ENCODE assay signal across 11 mouse cellular contexts in genomic region chr14:25498367-25498766, GRCm38 (mm10). TPM values are rescaled to one million over a fixed set of nuclear protein-coding genes. Genes with fewer than 3 reads are reported as not detected.
DNase-seq lines count a peak whose midpoint lies in the region; ATAC-seq and TF ChIP-seq lines count a peak whose summit lies in the region.
"Had no signal": no experiment of that assay in that cellular context is flagged by ENCODE, and none has a peak within 500 bp of the region (broad histone marks: within the 10 kb centered on the region; RNA-seq: fewer than 3 reads in every experiment).

No protein-coding gene starts in this region.

- ATAC-seq in heart, embryonic 12.5 days (ENCODE audit: insufficient number of reproducible peaks, low FRiP score) = no peak
- no peak for ATAC-seq in forebrain, postnatal 0 days

- no peak overlapping the region for H3K4me2 ChIP-seq in heart, embryonic 12.5 days
- H3K4me2 ChIP-seq in forebrain, postnatal 0 days (ENCODE audit: low read depth) = no peak overlapping the region

- H3K4me1 ChIP-seq in heart, embryonic 12.5 days (replicated peaks) = peaks cover 90% of the 10 kb centered on the region
- H3K4me1 ChIP-seq in embryonic facial prominence, embryonic 10.5 days = peaks cover 89% of the 10 kb centered on the region
- H3K4me1 ChIP-seq in forebrain, postnatal 0 days (ENCODE audit: insufficient read depth) = peaks cover 21% of the 10 kb centered on the region
- H3K4me1 ChIP-seq in midbrain, embryonic 10.5 days = peaks cover 86% of the 10 kb centered on the region

- H3K27me3 ChIP-seq in heart, embryonic 12.5 days (replicated peaks) = no peaks in the 10 kb centered on the region
- H3K27me3 ChIP-seq in embryonic facial prominence, embryonic 10.5 days (replicated peaks; ENCODE audit: low read depth, poor library complexity, severe bottlenecking) = no peaks in the 10 kb centered on the region
- no peaks in the 10 kb centered on the region for H3K27me3 ChIP-seq in forebrain, postnatal 0 days (ENCODE audit: insufficient read depth, low read length)
- no peaks in the 10 kb centered on the region for H3K27me3 ChIP-seq in midbrain, embryonic 10.5 days (ENCODE audit: low read depth, poor library complexity, severe bottlenecking)
- H3K27me3 ChIP-seq: Patski had no signal

- H3K9me3 ChIP-seq in heart, embryonic 12.5 days (replicated peaks) = no peaks in the 10 kb centered on the region
- H3K9me3 ChIP-seq in embryonic facial prominence, embryonic 10.5 days = no peaks in the 10 kb centered on the region
- no peaks in the 10 kb centered on the region for H3K9me3 ChIP-seq in forebrain, postnatal 0 days (ENCODE audit: low read length)
- H3K9me3 ChIP-seq in midbrain, embryonic 10.5 days (replicated peaks) = no peaks in the 10 kb centered on the region

- 0 out of 2 replicates have a peak overlapping the region, but pooled peaks have one; percentile 22 for H3K9ac ChIP-seq in heart, embryonic 12.5 days
- H3K9ac ChIP-seq in forebrain, postnatal 0 days = no peak overlapping the region

- H3K36me3 ChIP-seq in heart, embryonic 12.5 days = peaks cover 10% of the 10 kb centered on the region
- peaks cover 19% of the 10 kb centered on the region for H3K36me3 ChIP-seq in embryonic facial prominence, embryonic 10.5 days (replicated peaks)
- peaks cover 4% of the 10 kb centered on the region; the same call in 1 of the 2 replicates for H3K36me3 ChIP-seq in forebrain, postnatal 0 days (ENCODE audit: insufficient read depth)
- peaks cover 22% of the 10 kb centered on the region for H3K36me3 ChIP-seq in midbrain, embryonic 10.5 days

- no peak overlapping the region for H3K4me3 ChIP-seq in heart, embryonic 12.5 days
- H3K4me3 ChIP-seq in embryonic facial prominence, embryonic 10.5 days = no peak overlapping the region
- H3K4me3 ChIP-seq in forebrain, postnatal 0 days (ENCODE audit: low read depth, low read length) = no peak overlapping the region
- no peak overlapping the region for H3K4me3 ChIP-seq in midbrain, embryonic 10.5 days
- H3K4me3 ChIP-seq: layer of hippocampus, adult 2 months had no signal

- DNase-seq in heart, adult 9 months (ENCODE audit: low spot score in 2 of 2) = no peak
- no peak for DNase-seq in embryonic facial prominence, embryonic 10.5 days (ENCODE audit: low spot score)
- DNase-seq in forebrain, postnatal 0 days = no peak
- no peak for DNase-seq in midbrain, embryonic 10.5 days (ENCODE audit: low spot score)
- DNase-seq in adrenal gland, adult 2 months = no peak
- no peak for DNase-seq in adrenal gland, adult 8-10 months
- DNase-seq in embryo, embryonic 10.5 days (ENCODE audit: low spot score) = no peak
- DNase-seq: thymus, adult 18-20 months had no signal

- WGBS in heart, embryonic 12.5 days = 52% methylated on average over 7 of the region's 7 CpGs
- 37% methylated on average over 7 of the region's 7 CpGs for WGBS in embryonic facial prominence, embryonic 10.5 days
- WGBS in forebrain, postnatal 0 days = 12% methylated on average over 7 of the region's 7 CpGs
- 59% methylated on average over 7 of the region's 7 CpGs for WGBS in midbrain, embryonic 10.5 days

- TF ChIP-seq CTCF in forebrain, postnatal 0 days (IDR thresholded peaks at IDR 0.05; ENCODE audit: low read depth) = no peak

- peak overlapping the region; percentile 49; the same call in 1 of the 2 replicates for H3K27ac ChIP-seq in heart, embryonic 12.5 days (ENCODE audit: poor library complexity, severe bottlenecking)
- peak overlapping the region; percentile 62; the same call in 1 of the 2 replicates for H3K27ac ChIP-seq in embryonic facial prominence, embryonic 10.5 days (replicated peaks)
- H3K27ac ChIP-seq in forebrain, postnatal 0 days (ENCODE audit: low read depth, low read length) = peak overlapping the region; percentile 76
- peak overlapping the region; percentile 61; the same call in 1 of the 2 replicates for H3K27ac ChIP-seq in midbrain, embryonic 10.5 days (replicated peaks)

RNA-seq across cellular contexts. Expression of gene Zmiz1, which starts 39.4 kb away (rescaled TPM):
- polyA plus RNA-seq in heart, embryonic 12.5 days (2016; fragmentation: Nextera tagmentation; extraction: Ambion mirVana) = 34.2 and 41.4 TPM in 2 replicates
- polyA plus RNA-seq in embryonic facial prominence, embryonic 10.5 days (2016; fragmentation: Nextera tagmentation; extraction: Ambion mirVana) = 42.8 and 45.6 TPM in 2 replicates
- 48.5 and 75.6 TPM in 2 replicates for total RNA-seq in forebrain, postnatal 0 days (2014; rRNA removed)
- polyA plus RNA-seq in forebrain, postnatal 0 days (2015; fragmentation: Nextera tagmentation; extraction: Ambion mirVana) = 27.7 and 38.0 TPM in 2 replicates
- polyA plus RNA-seq in midbrain, embryonic 10.5 days (2016; fragmentation: Nextera tagmentation; extraction: Ambion mirVana) = 42.2 and 55.8 TPM in 2 replicates
- total RNA-seq in adrenal gland, adult 2 months (2021) = 100 to 1,000 TPM in 1 of 2 experiments, 10 to 100 TPM in 1; 90.8 to 142 TPM
- 72.7 and 95.8 TPM in 2 replicates for polyA plus RNA-seq in adrenal gland, adult 2 months (2012; rRNA removed)
- 100 to 1,000 TPM in 2 of 4 experiments, 10 to 100 TPM in 2; 90.3 to 192 (median 125) TPM for total RNA-seq in adrenal gland, adult 8-10 months (2022)
